Mouse (Mus musculus) stomach, embryonic 15.5 days (tissue): ENCODE data around the gene Tax1bp3. TPM values are rescaled to one million over a fixed set of nuclear protein-coding genes. Genes with fewer than 3 reads are reported as not detected.

ENCODE experiments used
- polyA plus RNA-seq: library from polyadenylated mRNA; unstranded; fragments of >200 nt; fragmentation: Nextera tagmentation; extraction: Ambion mirVana; gene quantifications from 2 replicates; pipeline ENCODE4 v1.2.1, GENCODE M21; 2015

The Tax1bp3 gene
- polyA plus RNA-seq, 1 experiment from 2014 or later = 211 TPM

Other genes with a start within 250 kb of the Tax1bp3 start
- 18.9 and 20.6 TPM in 2 replicates for gene Atp2a3, start 215.9 kb upstream of the Tax1bp3 start, polyA plus RNA-seq
- 33.7 and 52.1 TPM in 2 replicates for gene P2rx1, start 178.0 kb upstream of the Tax1bp3 start, polyA plus RNA-seq
- gene Camkk1, start 158.1 kb upstream of the Tax1bp3 start, polyA plus RNA-seq = 10.6 and 10.9 TPM in 2 replicates
- 10.4 and 12.0 TPM in 2 replicates for gene Ncbp3, start 129.3 kb upstream of the Tax1bp3 start, polyA plus RNA-seq
- 0.33 and 0.57 TPM in 2 replicates for gene Itgae, start 86.5 kb upstream of the Tax1bp3 start, polyA plus RNA-seq
- gene Haspin, start 38.8 kb upstream of the Tax1bp3 start, polyA plus RNA-seq = 14.4 and 14.6 TPM in 2 replicates
- 0.14 and 0.30 TPM in 2 replicates for gene P2rx5, start 16.7 kb upstream of the Tax1bp3 start, polyA plus RNA-seq
- gene Emc6, start within 50 bp of the Tax1bp3 start, polyA plus RNA-seq = 111 and 117 TPM in 2 replicates
- gene Ctns, start 22.0 kb downstream of the Tax1bp3 start, polyA plus RNA-seq = 17.0 and 18.2 TPM in 2 replicates
- gene Shpk, start 22.4 kb downstream of the Tax1bp3 start, polyA plus RNA-seq = 2.8 and 3.6 TPM in 2 replicates
- 0.08 TPM in 1 of 2 replicates, not detected in the other for gene Trpv1, start 57.2 kb downstream of the Tax1bp3 start, polyA plus RNA-seq
- 0.12 and 0.22 TPM in 2 replicates for gene Trpv3, start 90.3 kb downstream of the Tax1bp3 start, polyA plus RNA-seq
- gene Aspa, start 152.5 kb downstream of the Tax1bp3 start, polyA plus RNA-seq = 2.7 and 3.2 TPM in 2 replicates
- gene Gm49340, start 152.7 kb downstream of the Tax1bp3 start, polyA plus RNA-seq = not detected in 2 replicates
- 0.23 and 0.27 TPM in 2 replicates for gene Spata22, start 152.7 kb downstream of the Tax1bp3 start, polyA plus RNA-seq
- not detected in 2 replicates for gene Olfr20, start 173.7 kb downstream of the Tax1bp3 start, polyA plus RNA-seq
- not detected in 2 replicates for gene Olfr376, start 194.2 kb downstream of the Tax1bp3 start, polyA plus RNA-seq
- gene Olfr1, start 222.5 kb downstream of the Tax1bp3 start, polyA plus RNA-seq = not detected in 2 replicates